Mouse (Mus musculus) stomach, embryonic 14.5 days (tissue): Measurements from ENCODE around the gene Sh3rf3. TPM values are rescaled to one million over a fixed set of nuclear protein-coding genes. Genes with fewer than 3 reads are reported as not detected.
A peak's percentile ranks its signal among the peaks of the same experiment; 100 is the strongest.

Source experiments
- ATAC-seq: fragments of 200-750 bp; cut with Nextera tagmentation; 2 replicates; pipeline ENCODE4 v1.8.0; 2017; ENCODE audit warnings: low read depth, moderate TSS enrichment; ENCODE audit not compliant: insufficient number of reproducible peaks, insufficient read depth, low FRiP score
- H3K27ac ChIP-seq: fragments of 300-500 bp; sonication (generic); 2 replicates; pipeline ENCODE4 v1.5.1; 2014; ENCODE audit warnings: mild to moderate bottlenecking, low read length, moderate library complexity, mixed read lengths
- H3K27me3 ChIP-seq: fragments of 300-500 bp; sonication (generic); 2 replicates; pipeline ENCODE4 v1.6.1; 2014; ENCODE audit warnings: low read length, control low read depth, mixed read lengths; ENCODE audit not compliant: control insufficient read depth, insufficient read depth
- H3K36me3 ChIP-seq: fragments of 300-500 bp; sonication (generic); 2 replicates; pipeline ENCODE4 v1.6.1; 2014; ENCODE audit warnings: mild to moderate bottlenecking, control low read depth, low read length, moderate library complexity, mixed read lengths; ENCODE audit not compliant: control insufficient read depth, insufficient read depth
- H3K4me1 ChIP-seq: fragments of 300-500 bp; sonication (generic); 2 replicates; pipeline ENCODE4 v1.6.1; 2014; ENCODE audit warnings: low read length, control low read depth, mixed read lengths; ENCODE audit not compliant: control insufficient read depth, insufficient read depth
- H3K4me2 ChIP-seq: fragments of 300-500 bp; sonication (generic); replicated peaks from 2 replicates; pipeline ENCODE4 v1.6.1; 2014; ENCODE audit warnings: low read depth, low read length, control low read depth
- H3K4me3 ChIP-seq: fragments of 300-500 bp; sonication (generic); 2 replicates; pipeline ENCODE4 v1.5.1; 2014; ENCODE audit warnings: low read depth, low read length, control low read depth
- H3K9ac ChIP-seq: fragments of 300-500 bp; sonication (generic); replicated peaks from 2 replicates; pipeline ENCODE4 v1.6.1; 2014; ENCODE audit warnings: low read depth, mild to moderate bottlenecking, control low read depth, low read length, moderate library complexity, mixed read lengths
- H3K9me3 ChIP-seq: fragments of 300-500 bp; sonication (generic); 2 replicates; pipeline ENCODE4 v1.6.1; 2016; ENCODE audit warnings: low read depth, low read length, control low read depth; ENCODE audit not compliant: control insufficient read depth
- WGBS: fragments of 180-500 bp; shearing (Covaris S2); extraction: QIAGEN DNeasy Blood & Tissue Kit; methylation state at CpG from one replicate; pipeline ENCODE4 v1.1.7; 2014; 5-methylcytosine and 5-hydroxymethylcytosine counted together
- polyA plus RNA-seq: library from polyadenylated mRNA; unstranded; fragments of >200 nt; fragmentation: Nextera tagmentation; extraction: Ambion mirVana; gene quantifications from 2 replicates; pipeline ENCODE4 v1.2.1, GENCODE M21; 2014

Sh3rf3 gene
- polyA plus RNA-seq, 1 experiment from 2014 or later, result 1.2 TPM

DNA sequence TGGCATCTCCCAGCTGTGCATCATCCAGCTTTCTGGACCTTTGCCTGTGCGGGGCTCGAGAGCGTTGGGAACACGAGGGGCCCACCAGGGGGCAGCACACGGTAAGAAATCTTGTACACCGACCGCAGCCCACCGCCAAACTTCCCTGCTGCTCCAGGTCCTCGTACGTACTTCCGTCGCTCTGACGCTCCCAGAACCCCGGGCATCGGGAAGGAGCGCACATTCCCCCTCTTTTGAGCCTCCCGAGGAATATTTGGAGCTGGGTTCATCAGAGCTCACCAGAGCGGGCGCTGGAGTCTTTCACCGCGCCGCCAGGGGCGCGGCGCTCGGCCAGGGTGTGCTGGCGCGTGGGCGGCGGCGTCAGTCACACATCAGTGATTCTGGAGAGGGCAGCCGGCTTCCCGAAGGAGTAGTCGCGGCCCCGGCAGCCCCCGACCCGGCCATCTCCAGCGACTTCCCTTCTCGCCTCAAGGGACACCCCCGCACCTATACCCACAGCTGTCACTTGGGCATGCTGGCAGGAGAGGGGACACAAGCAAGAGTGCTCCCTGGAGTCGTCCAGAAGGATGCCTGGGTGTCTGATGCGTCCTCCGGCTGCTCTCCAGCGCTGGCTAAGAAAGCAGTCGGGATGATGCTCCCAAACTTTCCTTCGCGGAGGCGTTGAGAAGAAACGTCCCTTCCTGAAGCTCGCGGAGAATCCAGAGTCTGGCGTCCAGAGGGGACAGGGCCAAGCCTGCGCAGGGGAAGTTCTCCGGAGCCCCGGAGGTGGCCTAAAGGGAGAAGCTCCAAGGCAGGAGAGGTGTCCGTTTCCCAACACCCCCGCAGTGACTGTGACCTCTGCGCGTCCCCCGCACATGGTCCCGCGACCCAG lies 714 bp upstream of the Sh3rf3 start:
- H3K27ac ChIP-seq, result no peak overlapping the region
- peaks cover 24% of the 10 kb centered on the region; the same call in 1 of the 2 replicates for H3K27me3 ChIP-seq
- H3K36me3 ChIP-seq, result no peaks in the 10 kb centered on the region
- H3K4me1 ChIP-seq, result no peaks in the 10 kb centered on the region
- H3K9me3 ChIP-seq, result no peaks in the 10 kb centered on the region
- H3K4me2 ChIP-seq, result peak overlapping the region; percentile 99
- H3K4me3 ChIP-seq, result peak overlapping the region; percentile 53
- H3K9ac ChIP-seq, result peak overlapping the region; percentile 30; the same call in 1 of the 2 replicates
- WGBS, result under 1% methylated on average over 63 of the region's 63 CpGs
- ATAC-seq, result peak; percentile 54; the same call in 1 of the 2 replicates

DNA sequence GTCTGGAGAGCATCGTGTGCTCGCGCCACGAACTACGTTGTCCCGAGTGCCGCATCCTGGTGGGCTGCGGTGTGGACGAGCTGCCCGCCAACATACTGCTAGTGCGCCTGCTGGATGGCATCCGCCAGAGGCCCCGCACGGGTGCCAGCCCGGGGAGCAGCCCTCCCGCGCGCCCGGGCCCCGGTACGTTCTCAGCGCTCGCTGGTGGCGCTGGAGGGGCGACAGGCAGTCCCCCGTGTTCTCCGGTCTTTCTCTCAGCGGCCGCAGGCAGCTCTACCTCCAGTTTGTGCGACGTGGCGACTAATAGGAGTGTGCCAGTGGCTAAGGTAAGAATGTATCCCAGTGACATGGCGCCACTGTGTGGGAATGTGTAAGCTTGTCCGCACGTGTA lies 637 bp downstream of the Sh3rf3 start:
- ATAC-seq, result no peak
- H3K4me1 ChIP-seq, result no peaks in the 10 kb centered on the region
- H3K9me3 ChIP-seq, result no peaks in the 10 kb centered on the region
- H3K4me2 ChIP-seq, result peak overlapping the region; percentile 99
- no peak overlapping the region for H3K27ac ChIP-seq
- 1% methylated on average over 35 of the region's 35 CpGs for WGBS
- H3K36me3 ChIP-seq, result no peaks in the 10 kb centered on the region
- H3K27me3 ChIP-seq, result peaks cover 24% of the 10 kb centered on the region; the same call in 1 of the 2 replicates
- H3K4me3 ChIP-seq, result peak overlapping the region; percentile 53
- H3K9ac ChIP-seq, result peak overlapping the region; percentile 30; the same call in 1 of the 2 replicates

DNA sequence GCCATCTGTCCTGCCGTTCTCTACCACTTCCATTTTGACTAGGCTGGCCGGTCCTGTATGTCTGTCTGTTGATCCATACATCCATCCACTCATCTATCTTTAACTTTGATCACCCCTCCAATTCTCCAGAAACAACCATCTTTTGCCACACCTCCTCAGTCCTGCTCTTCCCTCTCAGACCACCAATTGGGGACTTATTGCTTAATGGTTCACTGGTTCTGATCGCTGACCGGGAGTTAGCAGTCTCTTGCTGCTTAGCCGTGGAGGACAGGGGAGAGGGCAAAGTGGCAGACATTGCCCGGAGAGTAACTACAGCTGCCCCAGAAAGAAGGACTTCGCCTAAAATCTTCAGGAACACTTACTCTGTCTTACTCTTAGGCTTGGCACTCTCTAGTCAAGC lies 1.3 kb downstream of the Sh3rf3 start:
- no peak for ATAC-seq
- Histone ChIP-seq H3K4me3 (peak overlapping the region; percentile 53; the same call in 1 of the 2 replicates), H3K36me3 (no peaks in the 10 kb centered on the region), H3K9me3 (no peaks in the 10 kb centered on the region), H3K27me3 (peaks cover 20% of the 10 kb centered on the region; the same call in 1 of the 2 replicates), H3K4me2 (0 out of 2 replicates have a peak overlapping the region, but pooled peaks have one; percentile 99), H3K27ac (no peak overlapping the region), H3K9ac (no peak overlapping the region), H3K4me1 (no peaks in the 10 kb centered on the region)
- 62% methylated on average over 7 of the region's 7 CpGs for WGBS

DNA sequence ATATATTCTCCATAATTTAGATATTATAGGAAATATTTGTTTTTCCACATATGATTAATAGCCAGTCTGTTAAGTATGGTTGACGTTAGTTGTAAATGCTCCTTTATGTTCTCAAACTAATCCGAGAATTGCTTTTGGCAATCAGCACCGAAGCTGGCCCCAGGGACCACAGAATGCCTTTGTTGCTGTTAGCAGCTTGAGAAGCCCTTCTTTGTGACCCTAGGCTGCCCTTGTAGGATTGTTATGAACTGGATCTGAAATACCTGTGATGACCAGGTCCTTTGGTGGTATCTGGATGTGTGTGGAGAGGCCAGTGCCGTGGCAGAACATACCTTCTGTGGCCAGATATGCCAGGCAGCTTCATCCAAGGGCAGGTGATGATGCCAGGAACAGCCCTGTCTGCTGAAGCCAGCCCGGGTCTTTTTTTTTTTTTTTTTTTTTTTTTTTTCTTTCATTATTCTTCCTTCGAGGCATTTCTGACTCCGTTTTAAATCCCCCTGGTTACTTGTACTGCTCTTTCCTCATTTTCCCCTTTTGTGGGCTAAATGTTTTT lies 10.9 kb downstream of the Sh3rf3 start:
- Histone ChIP-seq H3K27me3 (no peaks in the 10 kb centered on the region), H3K4me2 (no peak overlapping the region), H3K4me3 (no peak overlapping the region), H3K4me1 (no peaks in the 10 kb centered on the region), H3K9ac (no peak overlapping the region), H3K9me3 (no peaks in the 10 kb centered on the region), H3K27ac (no peak overlapping the region), H3K36me3 (no peaks in the 10 kb centered on the region)
- WGBS, result 71% methylated on average over 7 of the region's 7 CpGs
- ATAC-seq, result no peak

DNA sequence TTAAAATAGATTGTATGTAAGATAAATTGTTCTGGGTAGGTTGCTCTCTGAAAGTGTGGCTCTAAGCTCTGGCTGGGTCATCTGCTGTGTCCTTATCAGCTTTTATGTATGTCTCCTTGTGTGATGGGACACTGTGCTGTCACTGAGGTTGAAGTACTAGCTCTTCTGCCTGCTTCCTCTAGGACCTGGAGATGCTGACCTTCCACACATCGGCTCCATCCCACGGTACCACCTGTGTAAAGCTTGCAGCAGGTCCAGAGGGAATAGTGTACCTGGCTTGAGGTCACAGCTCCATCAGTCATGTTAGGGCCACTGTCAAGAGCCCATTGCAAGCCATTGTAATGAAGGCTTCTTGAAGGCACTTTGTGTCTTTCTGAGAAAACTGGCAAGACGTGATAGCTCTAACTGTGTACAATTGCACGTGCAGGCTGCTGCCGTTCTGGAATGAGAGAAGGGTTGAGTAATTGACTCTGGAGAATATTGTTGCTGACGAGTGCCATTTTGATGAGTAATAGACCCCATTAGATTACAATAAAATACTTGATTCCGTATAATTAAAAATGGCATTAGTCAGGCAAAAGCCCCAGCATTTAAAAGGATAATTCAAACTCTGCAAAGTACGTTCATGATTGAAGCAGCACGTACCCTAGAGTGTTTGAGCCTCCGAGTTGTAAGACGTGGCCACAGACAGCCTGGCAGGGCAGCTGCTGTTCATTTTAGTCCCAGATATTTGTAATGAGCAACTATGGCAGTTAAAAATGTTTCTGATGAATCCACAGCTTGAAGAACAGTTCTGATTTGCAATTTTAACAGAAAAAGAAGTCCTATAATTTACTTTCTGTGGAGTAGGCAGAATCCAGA lies 16.3 kb downstream of the Sh3rf3 start:
- no peak overlapping the region for H3K27ac ChIP-seq
- no peak for ATAC-seq
- WGBS, result 84% methylated on average over 11 of the region's 11 CpGs
- H3K9me3 ChIP-seq, result no peaks in the 10 kb centered on the region
- no peaks in the 10 kb centered on the region for H3K27me3 ChIP-seq
- H3K9ac ChIP-seq, result no peak overlapping the region
- no peak overlapping the region for H3K4me3 ChIP-seq
- H3K4me2 ChIP-seq, result no peak overlapping the region
- H3K4me1 ChIP-seq, result no peaks in the 10 kb centered on the region
- no peaks in the 10 kb centered on the region for H3K36me3 ChIP-seq

DNA sequence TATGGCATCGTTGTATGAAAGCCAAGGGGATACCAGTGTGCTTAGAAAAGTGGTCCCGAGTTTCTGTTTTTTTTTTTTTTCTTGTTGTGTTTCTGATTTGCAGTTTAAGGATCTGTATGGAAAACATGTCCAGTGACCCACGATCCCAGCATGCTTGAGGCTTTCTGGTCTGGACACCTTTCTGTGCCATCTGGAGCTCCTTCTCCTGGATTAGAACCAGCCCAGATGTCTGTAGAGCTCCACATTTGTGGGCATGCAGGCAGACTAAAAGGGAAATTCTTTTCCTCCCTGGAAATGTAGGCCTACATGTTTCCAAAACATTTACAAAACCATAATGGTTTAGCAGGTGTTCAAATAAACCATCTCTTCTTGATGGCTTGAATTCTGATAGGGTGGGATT lies 20.0 kb downstream of the Sh3rf3 start:
- WGBS, result 73% methylated on average over 3 of the region's 3 CpGs
- no peaks in the 10 kb centered on the region for H3K27me3 ChIP-seq

DNA sequence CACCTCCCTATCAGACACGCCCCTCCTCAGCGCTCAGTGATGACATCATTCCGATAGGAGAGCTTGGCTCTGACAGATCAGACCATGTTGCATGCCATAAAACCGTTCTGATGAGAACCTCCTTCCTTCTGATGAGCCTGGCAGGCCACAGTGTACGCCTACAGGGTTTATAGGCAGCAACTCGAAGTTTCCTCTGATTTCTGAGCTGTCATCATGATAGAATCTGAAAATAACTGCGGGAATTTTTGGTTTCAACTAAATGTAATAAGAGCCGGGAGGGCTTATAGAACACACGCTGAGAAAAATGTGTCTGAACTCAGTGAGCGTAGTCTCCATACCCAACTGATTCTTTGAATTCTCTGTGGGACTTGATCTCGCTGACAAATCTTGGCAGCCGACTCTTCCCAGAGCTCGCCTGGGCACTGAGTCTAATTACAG lies 20.6 kb downstream of the Sh3rf3 start:
- Histone ChIP-seq H3K27me3 (no peaks in the 10 kb centered on the region), H3K36me3 (no peaks in the 10 kb centered on the region), H3K4me1 (no peaks in the 10 kb centered on the region), H3K27ac (no peak overlapping the region), H3K9me3 (no peaks in the 10 kb centered on the region), H3K4me3 (no peak overlapping the region), H3K9ac (no peak overlapping the region), H3K4me2 (no peak overlapping the region)
- ATAC-seq, result no peak
- whole genome bisulfite sequencing, result 83% methylated on average over 13 of the region's 13 CpGs

More for the DNA sequence above, 20.0 kb downstream of the Sh3rf3 start:
- ATAC-seq, result no peak
- Histone ChIP-seq H3K36me3 (no peaks in the 10 kb centered on the region), H3K4me1 (no peaks in the 10 kb centered on the region), H3K9me3 (no peaks in the 10 kb centered on the region), H3K4me2 (no peak overlapping the region), H3K27ac (no peak overlapping the region), H3K4me3 (no peak overlapping the region), H3K9ac (no peak overlapping the region)

DNA sequence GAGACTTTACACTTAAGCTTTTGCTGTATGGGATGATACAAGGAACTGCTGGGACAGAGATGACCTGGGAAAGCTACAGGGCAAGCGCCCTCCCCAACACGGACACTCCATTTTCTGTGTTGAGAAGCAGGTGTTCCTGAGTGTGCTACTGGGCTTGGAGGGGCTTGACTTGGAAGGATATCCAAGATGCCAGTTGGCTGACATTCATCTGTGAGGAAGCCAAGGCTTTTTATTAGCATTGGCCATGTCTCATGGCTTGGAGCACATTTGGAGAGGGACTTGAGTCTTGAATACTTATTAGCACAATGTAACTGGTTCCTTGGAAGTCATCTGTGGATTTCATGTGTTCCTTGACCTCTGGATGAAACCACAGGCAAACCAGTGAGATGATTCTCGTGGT lies 23.2 kb downstream of the Sh3rf3 start:
- no peak overlapping the region for H3K9ac ChIP-seq
- no peak overlapping the region for H3K27ac ChIP-seq
- no peaks in the 10 kb centered on the region for H3K27me3 ChIP-seq
- H3K36me3 ChIP-seq, result no peaks in the 10 kb centered on the region
- 81% methylated on average over 3 of the region's 3 CpGs for WGBS
- H3K4me3 ChIP-seq, result no peak overlapping the region
- no peaks in the 10 kb centered on the region for H3K9me3 ChIP-seq
- no peak overlapping the region for H3K4me2 ChIP-seq
- H3K4me1 ChIP-seq, result no peaks in the 10 kb centered on the region
- no peak for ATAC-seq
